Mouse (Mus musculus) Patski (cell line): Measurements from ENCODE around the gene Rbm47. TPM values are rescaled to one million over a fixed set of nuclear protein-coding genes. Genes with fewer than 3 reads are reported as not detected.
A peak's percentile ranks its signal among the peaks of the same experiment; 100 is the strongest.
"Not testable (repeated sequence)": the region's sequence is repeated elsewhere in the genome, so short reads cannot be mapped to it uniquely, and the experiment has no call there.

Experiments used
- ATAC-seq: fragments of 100-300 bp; one replicate; pipeline ENCODE4 v1.8.0; 2021
- CTCF ChIA-PET: fragments of 350-600 bp; sonication (Branson Sonifier 250); formaldehyde crosslinking; loops from one replicate; lab custom pipeline; 2022; ENCODE audit warnings: inconsistent platforms; lab: Charles Lee
- POLR2A ChIA-PET: fragments of 350-600 bp; sonication (Branson Sonifier 250); formaldehyde crosslinking; loops from one replicate; lab custom pipeline; 2022; ENCODE audit warnings: antibody characterized with exemption, inconsistent platforms; lab: Charles Lee
- DNase-seq: peaks from one replicate; pipeline ENCODE4 v3.0.0-alpha.2; 2011; ENCODE audit warnings: low read depth, low spot score
- H3K27me3 ChIP-seq: fragments of 371-371 bp; one replicate; pipeline ENCODE4 v1.5.1; 2021
- CTCF ChIP-seq: fragments of 100-300 bp; IDR thresholded peaks from one replicate; pipeline ENCODE4 v1.5.1; 2021
- in situ Hi-C: fragments of 300-500 bp; cut with MboI; formaldehyde crosslinking; loops from 3 replicates; pipeline ENCODE4 v1.11.1; 2018; ENCODE audit warnings: low pct_unique_long_range_greater_than_20kb, mixed read lengths
- polyA plus RNA-seq: library from polyadenylated mRNA; unstranded; gene quantifications from one replicate; pipeline ENCODE4 v1.2.3, GENCODE M21; 2021

Gene Rbm47
- polyA plus RNA-seq, 1 experiment from 2014 or later, result 33.4 TPM

- no peaks in the 10 kb centered on the region for H3K27me3 ChIP-seq
- DNase-seq (no peak), ATAC-seq (no peak)
- no peak for TF ChIP-seq CTCF
- in situ Hi-C loops, result no loop called here
- POLR2A ChIA-PET, result no interaction called here
- CTCF ChIA-PET, result interaction anchor here (1.2 to 2.6 kb wide), 3 partner anchors 16 to 47 kb away, joined by 3 to 7 read pairs (median 4); no protein-coding TSS in a partner anchor
Observed at GRCm38 (mm10) chr5:66193218-66193846, 20.4 kb upstream of the Rbm47 start.

DNA sequence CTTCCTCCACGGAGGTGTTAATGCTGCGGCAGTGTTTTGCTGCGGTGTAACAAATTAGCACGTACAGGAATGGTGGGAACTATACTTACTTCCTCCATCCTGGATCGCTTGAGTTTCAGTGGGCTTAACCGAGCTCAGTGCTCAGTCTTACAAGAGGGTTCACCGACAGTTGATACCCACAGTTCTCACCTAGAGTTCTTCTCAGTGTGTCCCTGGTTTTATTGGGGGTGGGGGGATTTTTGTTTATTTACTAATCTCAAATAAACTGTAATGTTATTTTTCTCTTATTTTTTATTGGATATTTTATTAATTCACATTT, 18.2 kb upstream of the Rbm47 start:
- no peak for TF ChIP-seq CTCF
- H3K27me3 ChIP-seq, result no peaks in the 10 kb centered on the region
- ChIA-PET CTCF (interaction anchor here (1.0 kb wide), 1 partner anchor 9 kb away, joined by 3 read pairs; no protein-coding TSS in a partner anchor), POLR2A (no interaction called here)
- ATAC-seq, result no peak
- in situ Hi-C loops, result no loop called here
- DNase-seq, result no peak

- in situ Hi-C loops, result no loop called here
- ChIA-PET POLR2A (interaction anchor here (0.7 kb wide), 1 partner anchor 8 kb away, joined by 3 read pairs; no protein-coding TSS in a partner anchor), CTCF (interaction anchor here (1.0 kb wide), 1 partner anchor 9 kb away, joined by 3 read pairs; no protein-coding TSS in a partner anchor)
- DNase-seq (no peak), ATAC-seq (no peak)
- no peak for TF ChIP-seq CTCF
- no peaks in the 10 kb centered on the region for H3K27me3 ChIP-seq
Observed at GRCm38 (mm10) chr5:66190481-66191184, 17.7 kb upstream of the Rbm47 start.

- DNase-seq, in situ Hi-C loops, ATAC-seq, H3K27me3 ChIP-seq: not testable (repeated sequence)
- POLR2A ChIA-PET, result interaction anchor here (0.5 kb wide), 1 partner anchor 11 kb away, joined by 3 read pairs; no protein-coding TSS in a partner anchor
- CTCF ChIA-PET, result interaction anchor here (2.4 kb wide), 1 partner anchor 11 kb away, joined by 8 read pairs; no protein-coding TSS in a partner anchor
Observed at GRCm38 (mm10) chr5:66188591-66188990, 15.7 kb upstream of the Rbm47 start.

GRCm38 (mm10) chr5:66182156-66182555, 9.2 kb upstream of the Rbm47 start:
- H3K27me3 ChIP-seq, result no peaks in the 10 kb centered on the region
- CTCF ChIA-PET, result interaction anchor here (1.2 to 1.3 kb wide), 5 partner anchors 9 to 33 kb away, joined by 3 read pairs; no protein-coding TSS in a partner anchor
- TF ChIP-seq CTCF, result no peak
- in situ Hi-C loops, result no loop called here
- DNase-seq (peak; percentile 68), ATAC-seq (peak; percentile 30)
- POLR2A ChIA-PET, result interaction anchor here (0.9 kb wide), 1 partner anchor 140 kb away, joined by 4 read pairs; no protein-coding TSS in a partner anchor

GRCm38 (mm10) chr5:66174160-66174837, 1.4 kb upstream of the Rbm47 start:
- ChIA-PET CTCF (interaction anchor here (1.1 to 1.3 kb wide), 3 partner anchors 9 to 21 kb away, joined by 3 to 5 read pairs (median 4); no protein-coding TSS in a partner anchor), POLR2A (no interaction called here)
- H3K27me3 ChIP-seq, result no peaks in the 10 kb centered on the region
- in situ Hi-C loops, result no loop called here
- TF ChIP-seq CTCF, result no peak
- DNase-seq (peak; percentile 86), ATAC-seq (peak; percentile 91)

GRCm38 (mm10) chr5:66170591-66170990, 2.3 kb downstream of the Rbm47 start:
- POLR2A ChIA-PET, result no interaction called here
- no peak for TF ChIP-seq CTCF
- no peak for DNase-seq
- in situ Hi-C loops, result no loop called here
- H3K27me3 ChIP-seq, result no peaks in the 10 kb centered on the region
- no peak for ATAC-seq
- CTCF ChIA-PET, result interaction anchor here (0.7 kb wide), 1 partner anchor 12 kb away, joined by 3 read pairs; no protein-coding TSS in a partner anchor

GRCm38 (mm10) chr5:66169099-66169485, 3.8 kb downstream of the Rbm47 start:
- DNase-seq (no peak), ATAC-seq (no peak)
- POLR2A ChIA-PET, result no interaction called here
- no peak for TF ChIP-seq CTCF
- CTCF ChIA-PET, result interaction anchor here (0.8 kb wide), 1 partner anchor 31 kb away, joined by 3 read pairs; no protein-coding TSS in a partner anchor
- no peaks in the 10 kb centered on the region for H3K27me3 ChIP-seq
- in situ Hi-C loops, result no loop called here

- no peak for TF ChIP-seq CTCF
- DNase-seq (no peak), ATAC-seq (no peak)
- ChIA-PET POLR2A (interaction anchor here (0.6 kb wide), 1 partner anchor 384 kb away, joined by 9 read pairs; no protein-coding TSS in a partner anchor), CTCF (interaction anchor here (0.8 to 1.2 kb wide), 2 partner anchors 11 to 32 kb away, joined by 3 to 4 read pairs; no protein-coding TSS in a partner anchor)
- in situ Hi-C loops, result no loop called here
- H3K27me3 ChIP-seq, result no peaks in the 10 kb centered on the region
Observed at GRCm38 (mm10) chr5:66168462-66169098, 4.3 kb downstream of the Rbm47 start.

DNA sequence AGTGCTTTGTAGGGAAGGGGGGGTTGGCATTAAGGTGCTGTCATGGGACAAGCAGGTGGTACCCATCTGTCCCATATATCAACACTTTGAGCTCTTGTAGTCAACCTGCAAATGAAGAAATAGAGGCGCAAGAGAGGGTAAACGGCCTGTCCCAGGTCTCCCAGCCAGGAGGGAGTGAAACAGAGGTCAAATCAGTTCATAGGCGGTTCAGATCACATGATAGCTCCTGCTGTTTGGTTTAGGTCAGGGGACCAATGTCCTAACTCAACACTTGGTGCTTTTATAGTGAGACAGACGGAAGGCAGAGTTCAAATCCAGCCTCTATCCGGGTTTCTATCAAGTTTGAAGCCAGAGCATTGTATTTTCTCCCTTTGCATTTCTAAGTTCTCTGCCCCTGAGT, 6.0 kb downstream of the Rbm47 start:
- no peak for TF ChIP-seq CTCF
- DNase-seq (no peak), ATAC-seq (no peak)
- CTCF ChIA-PET, result interaction anchor here (0.8 to 1.4 kb wide), 2 partner anchors 19 to 32 kb away, joined by 3 read pairs; no protein-coding TSS in a partner anchor
- in situ Hi-C loops, result no loop called here
- H3K27me3 ChIP-seq, result no peaks in the 10 kb centered on the region
- POLR2A ChIA-PET, result interaction anchor here (0.6 kb wide), 1 partner anchor 257 kb away, joined by 4 read pairs; no protein-coding TSS in a partner anchor
